Mouse (Mus musculus): ENCODE data around the gene Gm44596. TPM values are rescaled to one million over a fixed set of nuclear protein-coding genes. Genes with fewer than 3 reads are reported as not detected.

Gene Gm44596
- polyA plus RNA-seq, 1 experiment from 2014 or later, result not detected

GRCm38 (mm10) chr6:128416169-128416568, 40.9 kb downstream of the Gm44596 start:
- no peak overlapping the region for H3K9ac ChIP-seq
- H3K4me1 ChIP-seq, result peaks cover 5% of the 10 kb centered on the region
- H3K4me3 ChIP-seq, result no peak overlapping the region
- WGBS, result 82% methylated on average over 5 of the region's 5 CpGs
- H3K4me2 ChIP-seq, result no peak overlapping the region
- no peak for ATAC-seq (ENCODE audit: extremely low read depth, insufficient number of reproducible peaks, low FRiP score, low TSS enrichment)
- no peak overlapping the region for H3K27ac ChIP-seq (replicated peaks)
- H3K27me3 ChIP-seq (replicated peaks), result no peaks in the 10 kb centered on the region
- H3K36me3 ChIP-seq, result peaks cover 46% of the 10 kb centered on the region
- no peaks in the 10 kb centered on the region for H3K9me3 ChIP-seq

- Histone ChIP-seq H3K9me3 (no peaks in the 10 kb centered on the region), H3K4me1 (peaks cover 11% of the 10 kb centered on the region), H3K9ac (no peak overlapping the region), H3K4me2 (no peak overlapping the region), H3K27ac (replicated peaks) (no peak overlapping the region), H3K27me3 (replicated peaks) (no peaks in the 10 kb centered on the region), H3K36me3 (peaks cover 27% of the 10 kb centered on the region), H3K4me3 (no peak overlapping the region)
- ATAC-seq (ENCODE audit: extremely low read depth, insufficient number of reproducible peaks, low FRiP score, low TSS enrichment), result no peak
- 90% methylated on average over 1 of the region's 1 CpGs for WGBS
Observed at GRCm38 (mm10) chr6:128418076-128418475, 42.8 kb downstream of the Gm44596 start.

- no peak overlapping the region for H3K4me3 ChIP-seq
- H3K4me1 ChIP-seq, result peaks cover 18% of the 10 kb centered on the region
- H3K9ac ChIP-seq, result no peak overlapping the region
- no peaks in the 10 kb centered on the region for H3K9me3 ChIP-seq
- no peak overlapping the region for H3K4me2 ChIP-seq
- H3K27ac ChIP-seq (replicated peaks), result peak overlapping the region; percentile 20
- no peaks in the 10 kb centered on the region for H3K27me3 ChIP-seq (replicated peaks)
- no peak for ATAC-seq (ENCODE audit: extremely low read depth, insufficient number of reproducible peaks, low FRiP score, low TSS enrichment)
- 60% methylated on average over 2 of the region's 2 CpGs for WGBS
- H3K36me3 ChIP-seq, result peaks cover 13% of the 10 kb centered on the region
Observed at GRCm38 (mm10) chr6:128421036-128421435, 45.7 kb downstream of the Gm44596 start.

- ATAC-seq (ENCODE audit: extremely low read depth, insufficient number of reproducible peaks, low FRiP score, low TSS enrichment), result no peak
Observed at GRCm38 (mm10) chr6:128421480-128421879, 46.2 kb downstream of the Gm44596 start.

GRCm38 (mm10) chr6:128423496-128424268, 48.4 kb downstream of the Gm44596 start:
- no peak for ATAC-seq (ENCODE audit: extremely low read depth, insufficient number of reproducible peaks, low FRiP score, low TSS enrichment)
- no peaks in the 10 kb centered on the region for H3K9me3 ChIP-seq
- no peaks in the 10 kb centered on the region for H3K27me3 ChIP-seq (replicated peaks)
- 38% methylated on average over 16 of the region's 16 CpGs for WGBS
- peak overlapping the region; percentile 71 for H3K4me3 ChIP-seq
- H3K4me1 ChIP-seq, result peaks cover 18% of the 10 kb centered on the region
- peak overlapping the region; percentile 93 for H3K27ac ChIP-seq (replicated peaks)
- H3K4me2 ChIP-seq, result peak overlapping the region; percentile 80
- peak overlapping the region; percentile 82 for H3K9ac ChIP-seq
- H3K36me3 ChIP-seq, result peaks cover 21% of the 10 kb centered on the region

More at GRCm38 (mm10) chr6:128421480-128421879, 46.2 kb downstream of the Gm44596 start:
- Histone ChIP-seq H3K27ac (replicated peaks) (peak overlapping the region; percentile 20), H3K9ac (no peak overlapping the region), H3K36me3 (peaks cover 13% of the 10 kb centered on the region), H3K4me3 (no peak overlapping the region), H3K9me3 (no peaks in the 10 kb centered on the region), H3K4me1 (peaks cover 18% of the 10 kb centered on the region), H3K4me2 (no peak overlapping the region), H3K27me3 (replicated peaks) (no peaks in the 10 kb centered on the region)
- 81% methylated on average over 3 of the region's 3 CpGs for WGBS

- H3K4me1 ChIP-seq, result peaks cover 18% of the 10 kb centered on the region
- peaks cover 25% of the 10 kb centered on the region for H3K36me3 ChIP-seq
- under 1% methylated on average over 42 of the region's 42 CpGs for WGBS
Observed at GRCm38 (mm10) chr6:128424269-128425019, 49.1 kb downstream of the Gm44596 start, which contains the start of gene Itfg2. Gene Itfg2, minus strand, starts transcription at chr6:128424931.

GRCm38 (mm10) chr6:128425046-128425445, 49.7 kb downstream of the Gm44596 start:
- peak overlapping the region; percentile 80 for H3K4me2 ChIP-seq
- peaks cover 21% of the 10 kb centered on the region for H3K4me1 ChIP-seq
- no peaks in the 10 kb centered on the region for H3K27me3 ChIP-seq (replicated peaks)
- 12% methylated on average over 9 of the region's 9 CpGs for WGBS
- H3K9me3 ChIP-seq, result no peaks in the 10 kb centered on the region
- peaks cover 26% of the 10 kb centered on the region for H3K36me3 ChIP-seq
- H3K4me3 ChIP-seq, result peak overlapping the region; percentile 71
- ATAC-seq (ENCODE audit: extremely low read depth, insufficient number of reproducible peaks, low FRiP score, low TSS enrichment), result no peak
- H3K27ac ChIP-seq (replicated peaks), result peak overlapping the region; percentile 93
- peak overlapping the region; percentile 82 for H3K9ac ChIP-seq

More at GRCm38 (mm10) chr6:128424269-128425019, 49.1 kb downstream of the Gm44596 start, which contains the start of gene Itfg2:
- H3K4me2 ChIP-seq, result peak within 1 kb of the TSS; percentile 80
- peak within 1 kb of the TSS; percentile 93 for H3K27ac ChIP-seq (replicated peaks)
- H3K9ac ChIP-seq, result peak within 1 kb of the TSS; percentile 82
- no peaks in the 10 kb centered on the region for H3K9me3 ChIP-seq
- H3K27me3 ChIP-seq (replicated peaks), result no peaks in the 10 kb centered on the region
- H3K4me3 ChIP-seq, result peak within 1 kb of the TSS; percentile 71
- ATAC-seq (ENCODE audit: extremely low read depth, insufficient number of reproducible peaks, low FRiP score, low TSS enrichment), result peak; percentile 92

GRCm38 (mm10) chr6:128427571-128427970, 52.3 kb downstream of the Gm44596 start:
- no peaks in the 10 kb centered on the region for H3K9me3 ChIP-seq
- H3K27ac ChIP-seq (replicated peaks), result no peak overlapping the region
- 85% methylated on average over 5 of the region's 5 CpGs for WGBS
- no peak for ATAC-seq (ENCODE audit: extremely low read depth, insufficient number of reproducible peaks, low FRiP score, low TSS enrichment)
- no peak overlapping the region for H3K4me2 ChIP-seq
- no peak overlapping the region for H3K4me3 ChIP-seq
- H3K27me3 ChIP-seq (replicated peaks), result no peaks in the 10 kb centered on the region
- no peak overlapping the region for H3K9ac ChIP-seq
- peaks cover 16% of the 10 kb centered on the region for H3K4me1 ChIP-seq
- peaks cover 51% of the 10 kb centered on the region for H3K36me3 ChIP-seq

- 90% methylated on average over 2 of the region's 2 CpGs for WGBS
- ATAC-seq (ENCODE audit: extremely low read depth, insufficient number of reproducible peaks, low FRiP score, low TSS enrichment), result no peak
- peaks cover 14% of the 10 kb centered on the region for H3K4me1 ChIP-seq
- H3K9me3 ChIP-seq, result no peaks in the 10 kb centered on the region
- H3K36me3 ChIP-seq, result peaks cover 69% of the 10 kb centered on the region
- H3K9ac ChIP-seq, result no peak overlapping the region
- H3K4me2 ChIP-seq, result no peak overlapping the region
- no peaks in the 10 kb centered on the region for H3K27me3 ChIP-seq (replicated peaks)
- H3K4me3 ChIP-seq, result no peak overlapping the region
- H3K27ac ChIP-seq (replicated peaks), result no peak overlapping the region
Observed at GRCm38 (mm10) chr6:128429300-128429699, 54.0 kb downstream of the Gm44596 start.

- Histone ChIP-seq H3K4me1 (peaks cover 19% of the 10 kb centered on the region), H3K27ac (replicated peaks) (no peak overlapping the region), H3K36me3 (peaks cover 74% of the 10 kb centered on the region), H3K9ac (no peak overlapping the region), H3K27me3 (replicated peaks) (no peaks in the 10 kb centered on the region), H3K4me3 (no peak overlapping the region), H3K9me3 (no peaks in the 10 kb centered on the region), H3K4me2 (no peak overlapping the region)
- ATAC-seq (ENCODE audit: extremely low read depth, insufficient number of reproducible peaks, low FRiP score, low TSS enrichment), result no peak
- 75% methylated on average over 6 of the region's 6 CpGs for WGBS
Observed at GRCm38 (mm10) chr6:128429826-128430225, 54.5 kb downstream of the Gm44596 start.

- H3K27me3 ChIP-seq (replicated peaks), result no peaks in the 10 kb centered on the region
- peaks cover 41% of the 10 kb centered on the region for H3K4me1 ChIP-seq
- ATAC-seq (ENCODE audit: extremely low read depth, insufficient number of reproducible peaks, low FRiP score, low TSS enrichment), result no peak
- H3K36me3 ChIP-seq, result peaks cover 92% of the 10 kb centered on the region
- H3K4me2 ChIP-seq, result no peak overlapping the region
- no peak overlapping the region for H3K4me3 ChIP-seq
- WGBS, result 79% methylated on average over 13 of the region's 13 CpGs
- H3K9ac ChIP-seq, result no peak overlapping the region
- H3K27ac ChIP-seq (replicated peaks), result no peak overlapping the region
- no peaks in the 10 kb centered on the region for H3K9me3 ChIP-seq
Observed at GRCm38 (mm10) chr6:128432356-128432915, 57.1 kb downstream of the Gm44596 start.

Data from heart, embryonic 13.5 days (tissue).